Mouse (Mus musculus): ENCODE data around the gene Trim28. TPM values are rescaled to one million over a fixed set of nuclear protein-coding genes. Genes with fewer than 3 reads are reported as not detected.

The Trim28 gene
- polyA plus RNA-seq, 1 experiment from 2014 or later = 251 TPM

- Histone ChIP-seq H3K4me3 (ENCODE audit: low read depth, low read length) (peak within 1 kb of the TSS; percentile 53), H3K4me2 (ENCODE audit: low read depth, low read length) (peak within 1 kb of the TSS; percentile 87), H3K27ac (ENCODE audit: low read depth, low read length) (peak within 1 kb of the TSS; percentile 83), H3K4me1 (ENCODE audit: control insufficient read depth, insufficient read depth, low read length) (peaks cover 25% of the 10 kb centered on the region), H3K36me3 (ENCODE audit: control insufficient read depth, insufficient read depth, low read length) (peaks cover 44% of the 10 kb centered on the region), H3K9me3 (ENCODE audit: control insufficient read depth, low read length) (no peaks in the 10 kb centered on the region), H3K9ac (replicated peaks; ENCODE audit: low read depth, low read length) (peak within 1 kb of the TSS; percentile 81), H3K27me3 (ENCODE audit: control insufficient read depth, insufficient read depth, low read length) (no peaks in the 10 kb centered on the region)
- WGBS = 1% methylated on average over 45 of the region's 45 CpGs
- peak; percentile 80 for ATAC-seq (ENCODE audit: low read depth)
Measured at GRCm38 (mm10) chr7:13034148-13034977, 35.4 kb downstream of the Trim28 start, which contains the start of gene Chmp2a. Chmp2a (minus strand) TSS chr7:13034807.

GRCm38 (mm10) chr7:13035211-13035855, 36.4 kb downstream of the Trim28 start:
- peak; percentile 0; the same call in 1 of the 2 replicates for ATAC-seq (ENCODE audit: low read depth)
- H3K4me3 ChIP-seq (ENCODE audit: low read depth, low read length) = peak overlapping the region; percentile 53
- H3K9ac ChIP-seq (replicated peaks; ENCODE audit: low read depth, low read length) = peak overlapping the region; percentile 81; the same call in 1 of the 2 replicates
- H3K4me2 ChIP-seq (ENCODE audit: low read depth, low read length) = peak overlapping the region; percentile 87
- peak overlapping the region; percentile 49 for H3K27ac ChIP-seq (ENCODE audit: low read depth, low read length)
- no peaks in the 10 kb centered on the region for H3K9me3 ChIP-seq (ENCODE audit: control insufficient read depth, low read length)
- H3K4me1 ChIP-seq (ENCODE audit: control insufficient read depth, insufficient read depth, low read length) = peaks cover 25% of the 10 kb centered on the region
- 80% methylated on average over 17 of the region's 17 CpGs for WGBS
- peaks cover 34% of the 10 kb centered on the region for H3K36me3 ChIP-seq (ENCODE audit: control insufficient read depth, insufficient read depth, low read length)
- no peaks in the 10 kb centered on the region for H3K27me3 ChIP-seq (ENCODE audit: control insufficient read depth, insufficient read depth, low read length)

GRCm38 (mm10) chr7:13036806-13037205, 37.9 kb downstream of the Trim28 start:
- no peak for ATAC-seq (ENCODE audit: low read depth)
- Histone ChIP-seq H3K27me3 (ENCODE audit: control insufficient read depth, insufficient read depth, low read length) (no peaks in the 10 kb centered on the region), H3K9me3 (ENCODE audit: control insufficient read depth, low read length) (no peaks in the 10 kb centered on the region), H3K4me2 (ENCODE audit: low read depth, low read length) (peak overlapping the region; percentile 78), H3K9ac (replicated peaks; ENCODE audit: low read depth, low read length) (peak overlapping the region; percentile 89), H3K27ac (ENCODE audit: low read depth, low read length) (no peak overlapping the region), H3K4me3 (ENCODE audit: low read depth, low read length) (peak overlapping the region; percentile 62), H3K36me3 (ENCODE audit: control insufficient read depth, insufficient read depth, low read length) (peaks cover 21% of the 10 kb centered on the region), H3K4me1 (ENCODE audit: control insufficient read depth, insufficient read depth, low read length) (peaks cover 25% of the 10 kb centered on the region)
- 48% methylated on average over 4 of the region's 4 CpGs for WGBS

GRCm38 (mm10) chr7:13037366-13037765, 38.5 kb downstream of the Trim28 start:
- no peak for ATAC-seq (ENCODE audit: low read depth)
- H3K9ac ChIP-seq (replicated peaks; ENCODE audit: low read depth, low read length) = peak overlapping the region; percentile 89
- under 1% methylated on average over 29 of the region's 33 CpGs for WGBS
- peak overlapping the region; percentile 100 for H3K27ac ChIP-seq (ENCODE audit: low read depth, low read length)
- H3K36me3 ChIP-seq (ENCODE audit: control insufficient read depth, insufficient read depth, low read length) = peaks cover 15% of the 10 kb centered on the region
- H3K9me3 ChIP-seq (ENCODE audit: control insufficient read depth, low read length) = no peaks in the 10 kb centered on the region
- H3K4me2 ChIP-seq (ENCODE audit: low read depth, low read length) = peak overlapping the region; percentile 78
- H3K27me3 ChIP-seq (ENCODE audit: control insufficient read depth, insufficient read depth, low read length) = peaks cover 2% of the 10 kb centered on the region; the same call in 1 of the 2 replicates
- H3K4me3 ChIP-seq (ENCODE audit: low read depth, low read length) = peak overlapping the region; percentile 62
- H3K4me1 ChIP-seq (ENCODE audit: control insufficient read depth, insufficient read depth, low read length) = peaks cover 25% of the 10 kb centered on the region

- H3K9ac ChIP-seq (replicated peaks; ENCODE audit: low read depth, low read length) = peak within 1 kb of the TSS; percentile 89
- H3K9me3 ChIP-seq (ENCODE audit: control insufficient read depth, low read length) = no peaks in the 10 kb centered on the region
- H3K27ac ChIP-seq (ENCODE audit: low read depth, low read length) = peak within 1 kb of the TSS; percentile 100
- H3K4me1 ChIP-seq (ENCODE audit: control insufficient read depth, insufficient read depth, low read length) = peaks cover 25% of the 10 kb centered on the region
- under 1% methylated on average over 63 of the region's 65 CpGs for WGBS
- H3K4me3 ChIP-seq (ENCODE audit: low read depth, low read length) = peak within 1 kb of the TSS; percentile 62
- H3K27me3 ChIP-seq (ENCODE audit: control insufficient read depth, insufficient read depth, low read length) = peaks cover 8% of the 10 kb centered on the region
- ATAC-seq (ENCODE audit: low read depth) = peak; percentile 90
- H3K36me3 ChIP-seq (ENCODE audit: control insufficient read depth, insufficient read depth, low read length) = peaks cover 15% of the 10 kb centered on the region
- peak within 1 kb of the TSS; percentile 78 for H3K4me2 ChIP-seq (ENCODE audit: low read depth, low read length)
Measured at GRCm38 (mm10) chr7:13037901-13038555, 39.1 kb downstream of the Trim28 start, which contains the start of gene Ube2m. Ube2m (minus strand) TSS chr7:13038275.

- H3K27me3 ChIP-seq (ENCODE audit: control insufficient read depth, insufficient read depth, low read length) = peaks cover 9% of the 10 kb centered on the region
- H3K4me3 ChIP-seq (ENCODE audit: low read depth, low read length) = peak overlapping the region; percentile 62
- peaks cover 23% of the 10 kb centered on the region for H3K4me1 ChIP-seq (ENCODE audit: control insufficient read depth, insufficient read depth, low read length)
- no peak for ATAC-seq (ENCODE audit: low read depth)
- 23% methylated on average over 15 of the region's 15 CpGs for WGBS
- peak overlapping the region; percentile 100 for H3K27ac ChIP-seq (ENCODE audit: low read depth, low read length)
- peaks cover 15% of the 10 kb centered on the region for H3K36me3 ChIP-seq (ENCODE audit: control insufficient read depth, insufficient read depth, low read length)
- no peaks in the 10 kb centered on the region for H3K9me3 ChIP-seq (ENCODE audit: control insufficient read depth, low read length)
- H3K9ac ChIP-seq (replicated peaks; ENCODE audit: low read depth, low read length) = peak overlapping the region; percentile 89
- peak overlapping the region; percentile 78 for H3K4me2 ChIP-seq (ENCODE audit: low read depth, low read length)
Measured at GRCm38 (mm10) chr7:13038621-13039169, 39.8 kb downstream of the Trim28 start.

- ATAC-seq (ENCODE audit: low read depth) = no peak
- Histone ChIP-seq H3K4me2 (ENCODE audit: low read depth, low read length) (peak overlapping the region; percentile 78; the same call in 1 of the 2 replicates), H3K9me3 (ENCODE audit: control insufficient read depth, low read length) (no peaks in the 10 kb centered on the region), H3K27ac (ENCODE audit: low read depth, low read length) (no peak overlapping the region), H3K4me1 (ENCODE audit: control insufficient read depth, insufficient read depth, low read length) (peaks cover 23% of the 10 kb centered on the region; the same call in 1 of the 2 replicates), H3K4me3 (ENCODE audit: low read depth, low read length) (no peak overlapping the region), H3K27me3 (ENCODE audit: control insufficient read depth, insufficient read depth, low read length) (peaks cover 12% of the 10 kb centered on the region), H3K36me3 (ENCODE audit: control insufficient read depth, insufficient read depth, low read length) (peaks cover 15% of the 10 kb centered on the region), H3K9ac (replicated peaks; ENCODE audit: low read depth, low read length) (peak overlapping the region; percentile 89; the same call in 1 of the 2 replicates)
- 97% methylated on average over 1 of the region's 1 CpGs for WGBS
Measured at GRCm38 (mm10) chr7:13039181-13039580, 40.3 kb downstream of the Trim28 start.

GRCm38 (mm10) chr7:13041256-13041655, 42.3 kb downstream of the Trim28 start:
- H3K27me3 ChIP-seq (ENCODE audit: control insufficient read depth, insufficient read depth, low read length) = peaks cover 18% of the 10 kb centered on the region
- H3K4me1 ChIP-seq (ENCODE audit: control insufficient read depth, insufficient read depth, low read length) = peaks cover 20% of the 10 kb centered on the region; the same call in 1 of the 2 replicates
- no peak overlapping the region for H3K9ac ChIP-seq (replicated peaks; ENCODE audit: low read depth, low read length)
- H3K36me3 ChIP-seq (ENCODE audit: control insufficient read depth, insufficient read depth, low read length) = peaks cover 2% of the 10 kb centered on the region; the same call in 1 of the 2 replicates
- WGBS = 77% methylated on average over 1 of the region's 1 CpGs
- H3K9me3 ChIP-seq (ENCODE audit: control insufficient read depth, low read length) = no peaks in the 10 kb centered on the region
- no peak overlapping the region for H3K4me2 ChIP-seq (ENCODE audit: low read depth, low read length)
- no peak overlapping the region for H3K4me3 ChIP-seq (ENCODE audit: low read depth, low read length)
- ATAC-seq (ENCODE audit: low read depth) = no peak
- no peak overlapping the region for H3K27ac ChIP-seq (ENCODE audit: low read depth, low read length)

Measured in neural tube, embryonic 14.5 days (tissue).